Mouse (Mus musculus) Patski (cell line): ENCODE data around the gene Ctsq. TPM values are rescaled to one million over a fixed set of nuclear protein-coding genes. Genes with fewer than 3 reads are reported as not detected.
"Not testable (repeated sequence)": the region's sequence is repeated elsewhere in the genome, so short reads cannot be mapped to it uniquely, and the experiment has no call there.

Experiments
- ATAC-seq: fragments of 100-300 bp; one replicate; pipeline ENCODE4 v1.8.0; 2021
- CTCF ChIA-PET: fragments of 350-600 bp; sonication (Branson Sonifier 250); formaldehyde crosslinking; loops from one replicate; lab custom pipeline; 2022; ENCODE audit warnings: inconsistent platforms; lab: Charles Lee
- POLR2A ChIA-PET: fragments of 350-600 bp; sonication (Branson Sonifier 250); formaldehyde crosslinking; loops from one replicate; lab custom pipeline; 2022; ENCODE audit warnings: antibody characterized with exemption, inconsistent platforms; lab: Charles Lee
- DNase-seq: peaks from one replicate; pipeline ENCODE4 v3.0.0-alpha.2; 2011; ENCODE audit warnings: low read depth, low spot score
- H3K27me3 ChIP-seq: fragments of 371-371 bp; one replicate; pipeline ENCODE4 v1.5.1; 2021
- CTCF ChIP-seq: fragments of 100-300 bp; IDR thresholded peaks from one replicate; pipeline ENCODE4 v1.5.1; 2021
- in situ Hi-C: fragments of 300-500 bp; cut with MboI; formaldehyde crosslinking; loops from 3 replicates; pipeline ENCODE4 v1.11.1; 2018; ENCODE audit warnings: low pct_unique_long_range_greater_than_20kb, mixed read lengths
- polyA plus RNA-seq: library from polyadenylated mRNA; unstranded; gene quantifications from one replicate; pipeline ENCODE4 v1.2.3, GENCODE M21; 2021

Gene Ctsq
- not detected for polyA plus RNA-seq

- in situ Hi-C loops = no loop called here
- POLR2A ChIA-PET = no interaction called here
- DNase-seq (no peak), ATAC-seq (no peak)
- TF ChIP-seq CTCF = no peak
- H3K27me3 ChIP-seq = no peaks in the 10 kb centered on the region
- CTCF ChIA-PET = interaction anchor here (0.6 kb wide), 1 partner anchor 11 kb away, joined by 3 read pairs; no protein-coding TSS in a partner anchor
These were observed at the start of gene Ctsq for GRCm38 (mm10) chr13:61040531-61040930. Gene Ctsq, minus strand, starts transcription at chr13:61040631.

- ATAC-seq (no peak), DNase-seq (no peak)
- POLR2A ChIA-PET = no interaction called here
- CTCF ChIA-PET = no interaction called here
- no peak for TF ChIP-seq CTCF
- H3K27me3 ChIP-seq = no peaks in the 10 kb centered on the region
- in situ Hi-C loops = no loop called here
These were observed 17.6 kb downstream of the Ctsq start for GRCm38 (mm10) chr13:61022785-61023184.

- no peak for DNase-seq
- in situ Hi-C loops = no loop called here
These were observed 18.6 kb downstream of the Ctsq start for GRCm38 (mm10) chr13:61021844-61022243.

GRCm38 (mm10) chr13:61010171-61010570 is 30.3 kb downstream of the Ctsq start:
- ChIA-PET CTCF (no interaction called here), POLR2A (no interaction called here)
- DNase-seq (no peak), ATAC-seq (no peak)
- in situ Hi-C loops = no loop called here
- H3K27me3 ChIP-seq = no peaks in the 10 kb centered on the region
- TF ChIP-seq CTCF = no peak

More at GRCm38 (mm10) chr13:61021844-61022243, 18.6 kb downstream of the Ctsq start:
- POLR2A ChIA-PET = no interaction called here
- TF ChIP-seq CTCF = no peak
- no peak for ATAC-seq
- CTCF ChIA-PET = no interaction called here
- no peaks in the 10 kb centered on the region for H3K27me3 ChIP-seq

- H3K27me3 ChIP-seq = no peaks in the 10 kb centered on the region
- no peak for TF ChIP-seq CTCF
- POLR2A ChIA-PET = no interaction called here
- CTCF ChIA-PET = no interaction called here
- no peak for DNase-seq
- in situ Hi-C loops = loop anchor here (10.0 kb wide), 1 partner anchor 239 kb away; no protein-coding TSS in a partner anchor
- no peak for ATAC-seq
These were observed 34.6 kb downstream of the Ctsq start, which contains the start of gene Ctsj for GRCm38 (mm10) chr13:61005859-61006258. Gene Ctsj, minus strand, starts transcription at chr13:61005959.

GRCm38 (mm10) chr13:60997600-60997999 is 42.8 kb downstream of the Ctsq start:
- ATAC-seq = no peak
- TF ChIP-seq CTCF = peak; percentile 41
- no peak for DNase-seq
- ChIA-PET POLR2A (no interaction called here), CTCF (no interaction called here)
- in situ Hi-C loops = no loop called here
- peaks cover 7% of the 10 kb centered on the region for H3K27me3 ChIP-seq

GRCm38 (mm10) chr13:60986915-60987314 is 53.5 kb downstream of the Ctsq start:
- ATAC-seq, H3K27me3 ChIP-seq, CTCF ChIA-PET, in situ Hi-C loops, DNase-seq, POLR2A ChIA-PET: not testable (repeated sequence)

Other genes starting within 250 kb of the Ctsq start
- not detected for gene Ctsll3, start 237.8 kb downstream of the Ctsq start, polyA plus RNA-seq
- 0.33 TPM for gene 4930486L24Rik, start 176.2 kb downstream of the Ctsq start, polyA plus RNA-seq
- gene Gm49392, start 143.7 kb downstream of the Ctsq start, polyA plus RNA-seq = not detected
- gene Ctla2b, start 143.2 kb downstream of the Ctsq start, polyA plus RNA-seq = 1.4 TPM
- not detected for gene Tpbpb, start 135.8 kb downstream of the Ctsq start, polyA plus RNA-seq
- gene Gm49393, start 105.0 kb downstream of the Ctsq start, polyA plus RNA-seq = 0.15 TPM
- 0.32 TPM for gene Gm49391, start 104.1 kb downstream of the Ctsq start, polyA plus RNA-seq
- 4.9 TPM for gene Ctla2a, start 104.0 kb downstream of the Ctsq start, polyA plus RNA-seq
- gene Tpbpa, start 98.6 kb downstream of the Ctsq start, polyA plus RNA-seq = not detected
- not detected for gene Ctsj, start 34.7 kb downstream of the Ctsq start, polyA plus RNA-seq
- not detected for gene Ctsr, start 123.6 kb upstream of the Ctsq start, polyA plus RNA-seq
- gene Cts6, start 162.8 kb upstream of the Ctsq start, polyA plus RNA-seq = not detected
- 0.03 TPM for gene Cts8, start 214.7 kb upstream of the Ctsq start, polyA plus RNA-seq
- not detected for gene Gm49398, start 248.2 kb upstream of the Ctsq start, polyA plus RNA-seq